Mouse (Mus musculus): ENCODE measurements around the gene Gstp1. TPM values are rescaled to one million over a fixed set of nuclear protein-coding genes. Genes with fewer than 3 reads are reported as not detected.

Gene Gstp1
- polyA plus RNA-seq, 1 experiment = 88.6 TPM

DNA sequence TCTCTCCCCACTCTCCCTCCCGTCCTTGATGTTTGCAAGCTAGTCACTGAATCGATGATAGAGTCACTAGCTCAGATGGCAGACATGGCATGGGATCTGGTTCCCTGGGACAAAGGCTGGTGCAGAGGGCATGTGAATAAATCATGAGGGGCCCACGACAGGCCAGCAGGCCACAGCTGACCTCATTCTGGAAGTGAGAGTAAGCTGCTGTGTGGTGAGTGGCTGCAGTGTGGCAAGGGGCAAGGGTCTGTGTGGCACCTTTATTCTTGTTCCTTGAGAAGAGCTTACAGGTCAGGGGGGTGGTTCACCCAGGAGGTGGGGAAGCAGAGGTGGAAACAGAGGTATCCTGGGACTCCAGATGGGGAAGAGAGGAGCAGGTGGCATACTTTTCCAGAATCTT is 43.6 kb upstream of the Gstp1 start, which contains the start of gene Cabp2:
Cabp2 (plus strand) TSS at position 185 of the 400 bp plus-strand sequence.
- Histone ChIP-seq H3K4me3 (ENCODE audit: control insufficient read depth, low read depth, low read length) (no peak within 1 kb of the TSS), H3K36me3 (ENCODE audit: control insufficient read depth, insufficient read depth, low read length) (no peaks in the 10 kb centered on the region), H3K27ac (ENCODE audit: control insufficient read depth, insufficient read depth, low read depth, low read length) (no peak within 1 kb of the TSS), H3K4me1 (ENCODE audit: control insufficient read depth, insufficient read depth, low read length) (no peaks in the 10 kb centered on the region), H3K27me3 (ENCODE audit: control insufficient read depth, insufficient read depth, low read length) (no peaks in the 10 kb centered on the region)
- TF ChIP-seq CTCF (IDR thresholded peaks at IDR 0.05; ENCODE audit: control insufficient read depth, insufficient read depth, insufficient replicate concordance, low read depth, low read length) (no peak), POLR2A (IDR thresholded peaks at IDR 0.05; ENCODE audit: control insufficient read depth, low read depth, low read length) (no peak)

GRCm38 (mm10) chr19:4080511-4081009 is 42.8 kb upstream of the Gstp1 start:
- Histone ChIP-seq H3K27ac (ENCODE audit: control insufficient read depth, insufficient read depth, low read depth, low read length) (no peak overlapping the region), H3K4me3 (ENCODE audit: control insufficient read depth, low read depth, low read length) (no peak overlapping the region), H3K36me3 (ENCODE audit: control insufficient read depth, insufficient read depth, low read length) (no peaks in the 10 kb centered on the region), H3K4me1 (ENCODE audit: control insufficient read depth, insufficient read depth, low read length) (no peaks in the 10 kb centered on the region), H3K27me3 (ENCODE audit: control insufficient read depth, insufficient read depth, low read length) (no peaks in the 10 kb centered on the region)
- TF ChIP-seq CTCF (IDR thresholded peaks at IDR 0.05; ENCODE audit: control insufficient read depth, insufficient read depth, insufficient replicate concordance, low read depth, low read length) = no peak
- TF ChIP-seq POLR2A (IDR thresholded peaks at IDR 0.05; ENCODE audit: control insufficient read depth, low read depth, low read length) = no peak

DNA sequence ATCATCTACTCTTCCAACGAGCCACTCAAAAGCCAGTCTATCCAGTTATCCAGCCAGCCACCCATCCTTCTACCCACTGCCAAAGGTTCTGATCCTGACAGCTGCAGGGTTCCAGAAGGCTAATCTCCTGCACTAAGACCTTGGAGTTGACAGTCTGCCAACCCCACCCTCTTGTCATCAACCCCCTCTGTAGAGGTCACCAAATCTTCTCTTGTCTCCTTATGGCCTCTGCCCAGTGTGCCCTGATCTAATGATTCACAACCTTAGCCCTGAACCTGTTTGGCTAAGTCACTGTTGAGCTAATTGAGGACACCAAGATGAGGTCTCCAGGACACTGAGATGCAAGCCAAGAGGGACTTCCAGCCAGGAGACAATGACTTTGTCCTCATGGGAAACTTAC is 41.8 kb upstream of the Gstp1 start:
- Histone ChIP-seq H3K36me3 (ENCODE audit: control insufficient read depth, insufficient read depth, low read length) (no peaks in the 10 kb centered on the region), H3K4me1 (ENCODE audit: control insufficient read depth, insufficient read depth, low read length) (no peaks in the 10 kb centered on the region), H3K4me3 (ENCODE audit: control insufficient read depth, low read depth, low read length) (no peak overlapping the region), H3K27ac (ENCODE audit: control insufficient read depth, insufficient read depth, low read depth, low read length) (no peak overlapping the region), H3K27me3 (ENCODE audit: control insufficient read depth, insufficient read depth, low read length) (no peaks in the 10 kb centered on the region)
- TF ChIP-seq CTCF (IDR thresholded peaks at IDR 0.05; ENCODE audit: control insufficient read depth, insufficient read depth, insufficient replicate concordance, low read depth, low read length) (no peak), POLR2A (IDR thresholded peaks at IDR 0.05; ENCODE audit: control insufficient read depth, low read depth, low read length) (no peak)

GRCm38 (mm10) chr19:4075531-4075930 is 37.7 kb upstream of the Gstp1 start:
- Histone ChIP-seq H3K36me3 (ENCODE audit: control insufficient read depth, insufficient read depth, low read length) (no peaks in the 10 kb centered on the region), H3K4me3 (ENCODE audit: control insufficient read depth, low read depth, low read length) (no peak overlapping the region), H3K27me3 (ENCODE audit: control insufficient read depth, insufficient read depth, low read length) (no peaks in the 10 kb centered on the region), H3K27ac (ENCODE audit: control insufficient read depth, insufficient read depth, low read depth, low read length) (no peak overlapping the region), H3K4me1 (ENCODE audit: control insufficient read depth, insufficient read depth, low read length) (peaks cover 2% of the 10 kb centered on the region; the same call in 1 of the 2 replicates)
- no peak for TF ChIP-seq CTCF (IDR thresholded peaks at IDR 0.05; ENCODE audit: control insufficient read depth, insufficient read depth, insufficient replicate concordance, low read depth, low read length)
- no peak for TF ChIP-seq POLR2A (IDR thresholded peaks at IDR 0.05; ENCODE audit: control insufficient read depth, low read depth, low read length)

GRCm38 (mm10) chr19:4072706-4073424 is 35.1 kb upstream of the Gstp1 start:
- TF ChIP-seq CTCF (IDR thresholded peaks at IDR 0.05; ENCODE audit: control insufficient read depth, insufficient read depth, insufficient replicate concordance, low read depth, low read length) (no peak), POLR2A (IDR thresholded peaks at IDR 0.05; ENCODE audit: control insufficient read depth, low read depth, low read length) (no peak)
- H3K27ac ChIP-seq (ENCODE audit: control insufficient read depth, insufficient read depth, low read depth, low read length) = no peak overlapping the region
- H3K4me1 ChIP-seq (ENCODE audit: control insufficient read depth, insufficient read depth, low read length) = peaks cover 2% of the 10 kb centered on the region; the same call in 1 of the 2 replicates
- no peaks in the 10 kb centered on the region for H3K36me3 ChIP-seq (ENCODE audit: control insufficient read depth, insufficient read depth, low read length)
- H3K4me3 ChIP-seq (ENCODE audit: control insufficient read depth, low read depth, low read length) = no peak overlapping the region
- no peaks in the 10 kb centered on the region for H3K27me3 ChIP-seq (ENCODE audit: control insufficient read depth, insufficient read depth, low read length)

- TF ChIP-seq POLR2A (IDR thresholded peaks at IDR 0.05; ENCODE audit: control insufficient read depth, low read depth, low read length) (no peak), CTCF (IDR thresholded peaks at IDR 0.05; ENCODE audit: control insufficient read depth, insufficient read depth, insufficient replicate concordance, low read depth, low read length) (no peak)
- Histone ChIP-seq H3K36me3 (ENCODE audit: control insufficient read depth, insufficient read depth, low read length) (no peaks in the 10 kb centered on the region), H3K4me3 (ENCODE audit: control insufficient read depth, low read depth, low read length) (no peak overlapping the region), H3K4me1 (ENCODE audit: control insufficient read depth, insufficient read depth, low read length) (peaks cover 2% of the 10 kb centered on the region; the same call in 1 of the 2 replicates), H3K27me3 (ENCODE audit: control insufficient read depth, insufficient read depth, low read length) (no peaks in the 10 kb centered on the region), H3K27ac (ENCODE audit: control insufficient read depth, insufficient read depth, low read depth, low read length) (no peak overlapping the region)
Measured at GRCm38 (mm10) chr19:4071406-4071805, 33.6 kb upstream of the Gstp1 start.

DNA sequence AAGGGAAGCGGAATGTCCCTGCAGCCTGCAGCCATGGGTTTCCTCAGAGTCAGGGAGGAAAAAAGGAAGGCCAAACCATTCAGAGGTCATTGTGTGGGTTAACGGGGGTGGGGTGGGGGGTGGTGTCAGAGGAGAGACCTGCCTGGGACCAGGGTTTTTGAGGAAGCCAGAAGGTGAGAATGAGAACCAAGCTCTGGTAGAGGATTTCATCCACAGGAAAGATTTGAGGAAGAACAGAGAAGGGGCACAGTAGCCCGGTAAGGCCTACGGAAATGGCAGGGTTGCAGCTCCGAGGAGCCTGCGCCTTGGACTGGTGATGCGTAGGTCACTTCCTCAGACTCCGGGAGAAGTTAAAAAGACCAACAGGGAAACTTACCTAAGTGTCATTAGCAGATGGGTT is 33.0 kb upstream of the Gstp1 start:
- H3K27me3 ChIP-seq (ENCODE audit: control insufficient read depth, insufficient read depth, low read length) = no peaks in the 10 kb centered on the region
- no peak for TF ChIP-seq CTCF (IDR thresholded peaks at IDR 0.05; ENCODE audit: control insufficient read depth, insufficient read depth, insufficient replicate concordance, low read depth, low read length)
- TF ChIP-seq POLR2A (IDR thresholded peaks at IDR 0.05; ENCODE audit: control insufficient read depth, low read depth, low read length) = no peak
- peaks cover 2% of the 10 kb centered on the region; the same call in 1 of the 2 replicates for H3K4me1 ChIP-seq (ENCODE audit: control insufficient read depth, insufficient read depth, low read length)
- H3K36me3 ChIP-seq (ENCODE audit: control insufficient read depth, insufficient read depth, low read length) = no peaks in the 10 kb centered on the region
- H3K4me3 ChIP-seq (ENCODE audit: control insufficient read depth, low read depth, low read length) = no peak overlapping the region
- H3K27ac ChIP-seq (ENCODE audit: control insufficient read depth, insufficient read depth, low read depth, low read length) = no peak overlapping the region
